Mouse (Mus musculus): ENCODE results near the gene Fgfr2. TPM values are rescaled to one million over a fixed set of nuclear protein-coding genes. Genes with fewer than 3 reads are reported as not detected.

The Fgfr2 gene
- polyA plus RNA-seq, 1 experiment = 14.7 TPM

GRCm38 (mm10) chr7:131542872-131543622 lies 1580.1 kb downstream of the Fgfr2 start:
- H3K27me3 ChIP-seq (ENCODE audit: control insufficient read depth, insufficient read depth, low read length) = peaks cover 95% of the 10 kb centered on the region
- WGBS = 2% methylated on average over 70 of the region's 71 CpGs
- H3K4me1 ChIP-seq (ENCODE audit: control insufficient read depth, insufficient read depth, insufficient read length, low read length) = peaks cover 11% of the 10 kb centered on the region
- no peak overlapping the region for H3K27ac ChIP-seq (ENCODE audit: insufficient read depth, low read depth, low read length)
- no peaks in the 10 kb centered on the region for H3K36me3 ChIP-seq (ENCODE audit: control insufficient read depth, insufficient read depth, low read length)
- no peak for TF ChIP-seq POLR2A (IDR thresholded peaks at IDR 0.05; ENCODE audit: low read depth, low read length)
- no peak for TF ChIP-seq CTCF (IDR thresholded peaks at IDR 0.05; ENCODE audit: extremely low read depth, insufficient read length, insufficient replicate concordance, low read depth, low read length)
- peak overlapping the region; percentile 37 for H3K4me3 ChIP-seq (ENCODE audit: low read depth, low read length)

- H3K27ac ChIP-seq (ENCODE audit: insufficient read depth, low read depth, low read length) = no peak within 1 kb of the TSS
- H3K4me3 ChIP-seq (ENCODE audit: low read depth, low read length) = peak within 1 kb of the TSS; percentile 44
- H3K36me3 ChIP-seq (ENCODE audit: control insufficient read depth, insufficient read depth, low read length) = no peaks in the 10 kb centered on the region
- TF ChIP-seq CTCF (IDR thresholded peaks at IDR 0.05; ENCODE audit: extremely low read depth, insufficient read length, insufficient replicate concordance, low read depth, low read length) (no peak), POLR2A (IDR thresholded peaks at IDR 0.05; ENCODE audit: low read depth, low read length) (no peak)
- H3K27me3 ChIP-seq (ENCODE audit: control insufficient read depth, insufficient read depth, low read length) = peaks cover 90% of the 10 kb centered on the region
- WGBS = 1% methylated on average over 64 of the region's 65 CpGs
- peaks cover 11% of the 10 kb centered on the region for H3K4me1 ChIP-seq (ENCODE audit: control insufficient read depth, insufficient read depth, insufficient read length, low read length)
These were observed 1580.9 kb downstream of the Fgfr2 start, which contains the start of gene Hmx3 for GRCm38 (mm10) chr7:131542115-131542871. TSS of gene Hmx3 (plus strand) at chr7:131542867.

- 4% methylated on average over 41 of the region's 41 CpGs for WGBS
- no peaks in the 10 kb centered on the region for H3K36me3 ChIP-seq (ENCODE audit: control insufficient read depth, insufficient read depth, low read length)
- no peak overlapping the region for H3K27ac ChIP-seq (ENCODE audit: insufficient read depth, low read depth, low read length)
- peaks cover 11% of the 10 kb centered on the region for H3K4me1 ChIP-seq (ENCODE audit: control insufficient read depth, insufficient read depth, insufficient read length, low read length)
- H3K27me3 ChIP-seq (ENCODE audit: control insufficient read depth, insufficient read depth, low read length) = peaks cover 88% of the 10 kb centered on the region
- TF ChIP-seq POLR2A (IDR thresholded peaks at IDR 0.05; ENCODE audit: low read depth, low read length) (no peak), CTCF (IDR thresholded peaks at IDR 0.05; ENCODE audit: extremely low read depth, insufficient read length, insufficient replicate concordance, low read depth, low read length) (no peak)
- peak overlapping the region; percentile 26; the same call in 1 of the 2 replicates for H3K4me3 ChIP-seq (ENCODE audit: low read depth, low read length)
These were observed 1581.7 kb downstream of the Fgfr2 start for GRCm38 (mm10) chr7:131541184-131542114.

- no peaks in the 10 kb centered on the region for H3K36me3 ChIP-seq (ENCODE audit: control insufficient read depth, insufficient read depth, low read length)
- peaks cover 74% of the 10 kb centered on the region for H3K27me3 ChIP-seq (ENCODE audit: control insufficient read depth, insufficient read depth, low read length)
- H3K4me1 ChIP-seq (ENCODE audit: control insufficient read depth, insufficient read depth, insufficient read length, low read length) = peaks cover 11% of the 10 kb centered on the region
- no peak overlapping the region for H3K27ac ChIP-seq (ENCODE audit: insufficient read depth, low read depth, low read length)
- TF ChIP-seq CTCF (IDR thresholded peaks at IDR 0.05; ENCODE audit: extremely low read depth, insufficient read length, insufficient replicate concordance, low read depth, low read length) (peak; percentile 83; the same call in 1 of the 2 replicates), POLR2A (IDR thresholded peaks at IDR 0.05; ENCODE audit: low read depth, low read length) (no peak)
- WGBS = 0% methylated on average over 7 of the region's 7 CpGs
- no peak overlapping the region for H3K4me3 ChIP-seq (ENCODE audit: low read depth, low read length)
These were observed 1583.2 kb downstream of the Fgfr2 start for GRCm38 (mm10) chr7:131539979-131540378.

GRCm38 (mm10) chr7:131503739-131504138 lies 1619.4 kb downstream of the Fgfr2 start:
- H3K27ac ChIP-seq (ENCODE audit: insufficient read depth, low read depth, low read length) = no peak overlapping the region
- WGBS = 63% methylated on average over 2 of the region's 2 CpGs
- no peak for TF ChIP-seq CTCF (IDR thresholded peaks at IDR 0.05; ENCODE audit: extremely low read depth, insufficient read length, insufficient replicate concordance, low read depth, low read length)
- TF ChIP-seq POLR2A (IDR thresholded peaks at IDR 0.05; ENCODE audit: low read depth, low read length) = no peak
- no peaks in the 10 kb centered on the region for H3K36me3 ChIP-seq (ENCODE audit: control insufficient read depth, insufficient read depth, low read length)
- no peaks in the 10 kb centered on the region for H3K27me3 ChIP-seq (ENCODE audit: control insufficient read depth, insufficient read depth, low read length)
- no peaks in the 10 kb centered on the region for H3K4me1 ChIP-seq (ENCODE audit: control insufficient read depth, insufficient read depth, insufficient read length, low read length)
- H3K4me3 ChIP-seq (ENCODE audit: low read depth, low read length) = no peak overlapping the region

- Histone ChIP-seq H3K27ac (ENCODE audit: insufficient read depth, low read depth, low read length) (no peak overlapping the region), H3K27me3 (ENCODE audit: control insufficient read depth, insufficient read depth, low read length) (no peaks in the 10 kb centered on the region), H3K36me3 (ENCODE audit: control insufficient read depth, insufficient read depth, low read length) (no peaks in the 10 kb centered on the region), H3K4me1 (ENCODE audit: control insufficient read depth, insufficient read depth, insufficient read length, low read length) (no peaks in the 10 kb centered on the region), H3K4me3 (ENCODE audit: low read depth, low read length) (no peak overlapping the region)
- 93% methylated on average over 5 of the region's 5 CpGs for WGBS
- TF ChIP-seq CTCF (IDR thresholded peaks at IDR 0.05; ENCODE audit: extremely low read depth, insufficient read length, insufficient replicate concordance, low read depth, low read length) (no peak), POLR2A (IDR thresholded peaks at IDR 0.05; ENCODE audit: low read depth, low read length) (no peak)
These were observed 1644.7 kb downstream of the Fgfr2 start for GRCm38 (mm10) chr7:131478403-131478802.

Data from small intestine, adult 2 months (tissue).